Mouse (Mus musculus) 416B (cell line): ENCODE results near the gene F5.
A peak's percentile ranks its signal among the peaks of the same experiment; 100 is the strongest.

Source experiments
- DNase-seq: peaks from one replicate; pipeline ENCODE4 v3.0.0; 2011; ENCODE audit warnings: low read depth

F5 gene

DNA sequence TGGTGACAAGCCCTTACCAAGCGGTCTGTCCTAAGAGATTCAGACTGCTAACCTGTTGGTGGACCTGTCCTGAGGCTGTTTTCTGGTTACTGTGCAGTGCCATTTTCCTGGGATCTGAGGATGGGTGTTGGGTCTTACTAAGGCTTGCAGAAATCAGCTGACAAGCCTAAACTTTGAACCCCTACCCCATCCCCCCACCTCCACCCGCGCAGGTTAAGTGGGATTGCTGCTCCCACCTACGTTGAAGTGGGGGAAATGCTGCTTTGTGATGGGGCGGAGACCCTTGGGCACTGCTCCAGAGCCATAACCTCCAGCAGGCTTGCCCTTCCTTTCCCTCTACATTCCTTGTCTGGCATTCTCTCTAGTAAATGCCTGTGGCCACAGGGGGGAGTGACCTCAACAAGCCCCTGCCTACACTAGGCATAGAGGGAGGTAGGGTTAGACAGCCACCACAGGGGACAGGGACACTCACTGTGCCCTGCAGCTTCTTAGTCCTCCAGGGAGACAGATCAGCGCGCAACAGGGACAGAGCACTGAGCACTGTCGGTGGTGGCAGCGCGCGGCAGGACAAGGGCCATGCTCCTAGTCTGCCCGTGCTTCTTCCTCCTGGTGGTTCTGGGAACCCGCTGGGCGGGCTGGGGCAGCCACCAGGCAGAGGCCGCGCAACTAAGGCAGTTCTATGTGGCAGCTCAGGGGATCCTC lies at the start of gene F5:
Gene F5, plus strand, starts transcription at position 452 of the 702 bp plus-strand sequence.
- DNase-seq, result no peak

DNA sequence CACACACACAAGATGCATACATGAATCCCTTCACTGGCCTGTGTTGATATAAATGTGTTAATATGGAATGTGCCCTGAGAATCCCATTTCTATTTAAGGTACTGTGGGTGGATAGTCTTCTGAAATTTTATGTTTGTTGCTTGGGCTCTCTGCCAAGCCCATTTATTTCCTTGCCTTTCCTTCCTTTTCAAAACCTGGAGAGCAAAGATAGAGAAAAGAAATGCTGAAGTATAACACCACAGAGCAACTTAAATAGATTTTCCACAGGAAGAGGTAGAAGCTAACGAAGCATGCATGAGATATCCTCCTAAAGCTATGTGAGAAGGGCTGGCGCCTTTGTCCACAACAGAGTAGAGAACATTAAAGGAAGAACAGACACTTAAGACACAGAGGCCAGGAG lies 41.9 kb upstream of the F5 start:
- peak; percentile 95 for DNase-seq

DNA sequence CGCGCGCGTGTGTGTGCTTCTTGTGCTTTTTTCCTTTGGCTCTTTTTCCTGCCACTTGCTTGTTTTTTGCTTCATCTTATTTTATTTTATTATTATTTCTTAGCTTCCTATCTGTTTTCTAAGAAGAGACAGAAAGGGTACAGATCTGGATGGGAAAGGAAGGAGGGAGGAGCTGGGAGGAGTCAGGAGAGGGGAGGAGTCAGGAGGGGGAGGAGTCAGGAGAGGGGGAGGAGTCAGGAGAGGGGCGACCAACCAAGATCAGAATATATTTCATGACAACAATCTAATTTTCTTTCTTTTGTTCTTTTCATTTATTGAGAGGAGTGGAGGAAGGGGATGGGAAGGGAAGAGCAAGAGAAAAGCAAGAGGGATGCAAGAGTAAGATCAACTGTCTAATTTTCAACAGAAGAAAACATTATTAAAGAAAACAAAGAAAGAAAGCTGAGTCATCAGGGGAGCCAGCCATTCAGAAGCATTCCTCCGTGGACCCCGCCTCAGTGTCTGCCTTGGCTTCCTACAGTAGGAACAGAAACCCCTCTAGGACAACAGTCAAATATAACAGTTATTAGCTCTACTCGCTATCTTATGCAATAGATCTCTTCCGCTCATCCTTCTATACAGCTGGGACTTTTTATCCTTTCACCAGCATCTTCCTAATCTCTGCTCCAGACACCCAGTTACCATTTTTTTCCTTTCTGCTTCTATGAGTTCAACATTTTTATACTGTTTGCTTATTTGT lies 40.9 kb upstream of the F5 start:
- peak; percentile 53 for DNase-seq

DNA sequence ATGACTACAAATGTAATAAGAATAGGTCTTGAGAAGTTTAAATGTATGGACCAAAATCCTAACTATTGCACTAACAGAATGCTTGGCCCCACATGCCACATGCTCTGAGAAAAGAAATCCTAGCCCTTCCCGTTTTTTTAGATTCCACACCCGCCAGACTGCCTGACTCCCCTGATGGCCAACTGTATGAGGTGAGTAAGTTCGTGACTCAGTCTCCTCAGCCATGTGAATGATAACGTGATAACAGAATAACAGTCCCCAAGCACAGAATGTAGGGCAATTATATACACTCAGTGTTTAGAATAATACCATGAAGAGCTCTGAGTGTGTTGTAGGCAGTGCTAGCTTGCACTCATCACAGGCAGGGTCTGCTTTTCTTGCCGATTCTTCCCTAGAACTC lies 37.4 kb upstream of the F5 start:
- DNase-seq, result no peak

DNA sequence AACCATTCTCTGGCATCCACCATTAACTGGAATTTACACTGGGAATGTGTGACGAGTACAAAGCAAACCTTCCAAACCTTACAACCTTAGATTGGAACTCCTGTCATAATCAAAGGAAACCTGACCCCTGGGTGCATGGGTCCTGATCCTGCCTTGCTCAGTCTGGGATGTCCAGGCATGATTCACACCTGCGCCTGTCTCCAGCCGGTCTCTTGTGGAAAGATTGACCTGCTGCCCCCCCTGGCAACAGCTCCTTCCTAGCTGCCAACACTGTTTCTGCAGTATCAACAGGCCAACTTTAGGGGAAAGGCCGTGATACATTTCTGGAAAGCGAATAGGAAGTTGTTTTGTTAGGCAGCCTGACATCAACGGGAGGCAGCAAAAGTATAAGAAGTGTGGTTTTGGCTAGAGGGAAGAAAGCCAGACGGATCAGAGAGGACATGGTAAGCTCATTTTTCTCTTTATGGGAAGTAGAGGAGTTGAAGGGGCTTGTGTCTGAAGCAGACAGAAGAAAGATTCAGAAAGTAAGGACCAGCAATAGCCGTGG lies 36.6 kb upstream of the F5 start, which contains the start of gene Selp:
Gene Selp, plus strand, starts transcription at position 318 of the 547 bp plus-strand sequence.
- no peak for DNase-seq

DNA sequence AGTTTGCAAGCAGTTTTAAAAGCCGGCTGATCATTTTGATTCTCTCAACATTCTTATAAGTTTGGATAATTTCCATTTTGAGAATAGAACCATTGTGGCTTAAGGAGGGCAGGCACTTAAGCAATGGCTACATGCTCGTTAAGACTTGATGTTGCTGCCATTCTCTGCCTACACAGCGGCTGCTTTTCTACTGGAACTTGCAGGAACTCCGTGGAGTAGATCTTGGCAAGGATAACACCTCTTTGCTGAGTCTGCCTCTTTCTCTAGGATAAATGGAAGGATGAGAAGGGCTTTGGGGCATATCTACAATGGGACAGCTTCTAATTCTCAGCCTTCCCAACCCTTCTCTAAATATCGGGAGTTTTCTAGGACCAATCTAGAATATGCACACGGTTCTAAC lies 36.0 kb upstream of the F5 start:
- DNase-seq, result no peak

DNA sequence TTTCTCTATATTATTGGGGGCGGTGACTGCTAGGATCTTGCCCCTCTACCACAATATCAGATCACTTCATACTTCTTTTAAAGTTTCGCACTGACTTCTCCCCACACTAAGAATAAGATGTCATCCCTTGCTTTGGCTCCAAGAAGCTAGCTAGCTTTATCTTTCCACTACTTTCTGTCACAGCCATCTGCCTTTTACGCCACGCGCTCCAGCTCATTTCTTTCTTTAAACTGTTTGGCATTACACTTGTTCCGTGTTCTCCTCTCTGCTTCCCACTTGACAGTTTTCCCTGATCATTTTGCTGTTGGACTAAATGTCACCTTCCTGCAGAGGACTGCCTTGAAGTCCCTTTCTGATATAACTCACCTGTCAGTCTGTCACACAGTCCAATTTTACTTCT lies 33.8 kb upstream of the F5 start:
- no peak for DNase-seq

DNA sequence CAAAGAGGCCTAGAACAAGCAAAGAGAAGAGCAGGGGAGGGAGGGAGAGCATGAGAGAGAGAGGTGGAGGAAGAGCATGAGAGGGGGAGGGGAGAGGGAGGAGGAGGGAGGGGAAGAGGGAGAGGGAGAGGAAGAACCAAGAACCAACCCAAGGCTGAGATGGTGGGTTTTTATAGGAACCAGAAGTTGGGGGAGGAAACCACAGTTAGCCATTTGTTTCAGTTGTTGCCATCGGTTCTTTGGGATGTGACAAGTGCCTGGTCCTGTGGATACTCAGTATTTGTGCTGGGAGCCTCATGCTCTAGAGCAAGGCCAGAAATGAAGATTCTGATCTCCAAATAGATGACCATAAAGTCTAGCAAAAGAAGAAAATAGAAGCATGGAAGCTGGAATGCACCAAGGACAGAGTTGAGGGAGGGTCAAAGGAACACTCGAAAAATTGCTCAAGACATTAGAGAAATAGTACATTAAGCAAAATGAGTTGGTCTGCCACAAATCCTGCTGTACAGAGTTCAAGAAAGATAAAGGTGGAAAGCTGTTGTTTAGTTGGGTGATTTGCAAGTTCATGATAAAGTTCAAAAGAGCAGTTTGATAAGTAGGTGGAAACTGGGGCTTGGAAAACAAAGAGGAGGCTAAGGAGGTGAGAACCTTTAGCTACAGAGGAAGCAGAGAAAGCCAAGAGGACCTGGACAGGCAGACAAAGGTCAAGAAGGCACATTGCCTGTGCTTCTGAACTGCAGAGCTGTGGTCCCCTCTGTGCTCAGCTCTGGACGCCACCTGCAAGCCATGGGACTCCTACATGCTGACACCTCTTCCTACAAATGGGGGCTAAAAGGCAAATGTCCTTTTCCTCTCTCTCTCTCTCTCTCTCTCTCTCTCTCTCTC lies 31.5 kb upstream of the F5 start:
- peak; percentile 73 for DNase-seq

DNA sequence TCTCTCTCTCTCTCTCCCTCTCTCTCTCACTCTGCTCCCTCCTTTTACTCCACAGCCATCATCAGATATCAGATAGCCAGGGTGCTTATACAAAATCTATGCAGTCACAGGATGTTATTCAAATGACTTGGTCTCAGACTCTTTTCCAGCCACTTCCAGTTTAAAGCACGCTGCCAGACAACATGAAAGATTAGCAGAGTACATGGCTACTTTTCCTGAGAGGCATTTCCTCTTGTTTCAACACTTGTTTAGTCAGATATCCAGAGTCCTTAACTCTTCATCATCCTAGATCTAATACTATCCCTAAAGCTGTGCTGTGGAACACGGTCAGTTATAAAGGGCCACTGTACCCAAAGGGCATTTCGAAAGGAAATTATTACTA lies 30.9 kb upstream of the F5 start:
- DNase-seq, result peak; percentile 66

DNA sequence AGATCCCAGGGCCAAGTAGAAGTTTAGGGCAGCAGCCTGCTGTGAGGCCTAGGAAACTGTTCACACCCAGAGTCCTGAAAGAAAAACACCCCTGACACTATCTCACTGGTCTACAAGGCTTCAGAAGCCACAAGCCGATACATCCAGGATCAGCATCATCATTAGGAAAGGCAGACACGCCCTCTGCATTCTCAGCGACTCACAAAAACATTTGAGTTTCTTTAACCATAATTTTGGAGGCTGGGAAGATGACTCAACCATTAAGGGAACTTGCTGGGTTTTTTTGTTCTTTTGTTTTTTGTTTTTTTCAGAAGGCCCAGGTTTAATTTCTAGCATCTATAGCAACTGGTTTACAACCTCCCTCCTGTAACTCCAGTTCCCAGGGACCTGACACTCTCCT lies 27.8 kb upstream of the F5 start:
- DNase-seq, result peak; percentile 59

DNA sequence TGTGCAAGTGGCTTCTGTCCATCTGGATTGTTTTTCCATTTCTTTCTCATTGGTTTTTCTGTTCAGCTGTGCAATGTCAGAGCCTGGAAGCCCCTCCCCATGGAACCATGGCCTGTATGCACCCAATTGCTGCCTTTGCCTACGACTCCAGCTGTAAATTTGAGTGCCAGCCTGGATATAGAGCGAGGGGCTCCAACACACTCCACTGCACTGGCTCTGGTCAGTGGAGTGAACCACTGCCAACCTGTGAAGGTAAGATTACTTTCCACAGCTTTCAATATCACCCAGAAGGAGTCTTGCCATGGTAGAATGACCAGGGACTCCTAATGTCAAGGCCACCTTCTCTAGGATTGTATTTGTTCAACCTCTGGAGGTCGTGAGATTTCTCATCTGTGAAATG lies 21.6 kb upstream of the F5 start:
- DNase-seq, result no peak

DNA sequence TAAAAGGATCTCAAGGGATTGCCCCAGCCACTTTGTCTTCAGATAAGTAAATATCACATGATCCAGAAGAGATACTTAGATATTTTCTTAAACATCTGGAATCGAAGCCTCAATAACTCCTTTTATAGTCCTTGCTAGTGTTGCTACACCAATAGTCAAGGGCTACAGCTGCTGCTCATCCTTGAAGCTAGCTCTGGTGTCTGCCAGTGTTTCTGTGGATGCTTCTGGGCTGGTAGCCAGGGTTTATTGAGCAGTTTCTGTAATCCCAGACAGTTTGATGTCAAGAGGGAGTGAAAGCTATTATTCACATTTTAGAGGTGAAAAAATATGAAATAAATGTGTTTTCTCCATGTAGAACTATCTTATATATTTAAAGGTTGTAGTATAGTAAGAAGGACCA lies 19.0 kb upstream of the F5 start:
- DNase-seq, result peak; percentile 41

DNA sequence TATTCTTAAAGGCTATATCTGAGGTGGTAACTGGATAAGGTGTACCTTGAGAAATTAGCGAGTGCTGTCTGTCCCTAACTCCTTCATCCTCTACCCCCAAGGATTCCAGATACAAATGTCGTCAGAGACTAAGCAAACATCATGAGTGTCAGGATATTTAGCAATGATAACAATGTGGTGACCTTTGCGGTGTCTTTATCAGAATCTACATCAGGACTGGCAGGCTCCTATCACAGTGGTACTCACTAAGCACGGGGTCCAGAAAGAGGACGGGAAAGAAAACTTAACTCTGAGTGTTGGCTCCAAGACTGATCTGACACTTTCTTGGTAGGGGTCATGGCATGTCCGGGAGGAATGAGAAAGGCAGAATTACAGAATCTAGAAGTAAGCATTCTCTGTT lies 17.5 kb upstream of the F5 start:
- peak; percentile 94 for DNase-seq

DNA sequence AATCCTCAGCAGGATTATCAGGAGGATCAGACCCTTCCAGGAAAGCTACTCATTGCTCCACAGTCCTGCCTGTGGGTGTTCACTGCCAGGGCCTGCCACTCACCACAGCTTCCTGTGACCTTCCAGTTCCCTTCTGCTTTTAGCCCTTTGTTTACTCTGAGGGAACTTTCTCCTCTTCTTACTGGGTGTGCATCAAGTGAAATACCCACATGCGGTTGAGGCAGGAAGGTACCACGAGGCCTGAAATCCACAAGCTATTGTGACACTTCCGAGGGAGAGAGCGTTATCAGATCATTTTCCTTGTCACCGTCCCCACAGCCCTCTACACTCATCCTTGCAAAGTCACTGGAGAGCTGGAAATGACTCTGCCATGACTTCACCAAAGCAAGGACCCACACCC lies 16.3 kb upstream of the F5 start:
- DNase-seq, result peak; percentile 100

DNA sequence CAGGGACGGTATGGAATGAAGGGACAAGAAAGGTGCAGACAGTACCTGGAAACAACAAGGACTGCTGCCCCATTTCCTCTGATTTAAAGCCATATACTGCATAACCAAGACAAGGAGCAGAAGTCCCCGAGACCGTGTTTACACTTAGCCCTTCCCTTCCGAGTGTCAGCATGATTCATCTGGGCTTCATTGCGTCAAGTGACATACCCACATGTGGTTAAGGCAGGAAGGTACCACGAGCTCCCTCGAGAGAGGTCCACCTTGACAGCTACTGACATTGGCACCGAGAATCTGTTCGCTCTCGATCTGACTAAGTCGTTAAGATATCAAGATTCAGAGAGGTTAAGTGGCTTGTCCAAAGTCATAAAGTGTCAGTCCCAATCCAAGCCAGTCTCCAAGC lies 15.7 kb upstream of the F5 start:
- DNase-seq, result peak; percentile 98

DNA sequence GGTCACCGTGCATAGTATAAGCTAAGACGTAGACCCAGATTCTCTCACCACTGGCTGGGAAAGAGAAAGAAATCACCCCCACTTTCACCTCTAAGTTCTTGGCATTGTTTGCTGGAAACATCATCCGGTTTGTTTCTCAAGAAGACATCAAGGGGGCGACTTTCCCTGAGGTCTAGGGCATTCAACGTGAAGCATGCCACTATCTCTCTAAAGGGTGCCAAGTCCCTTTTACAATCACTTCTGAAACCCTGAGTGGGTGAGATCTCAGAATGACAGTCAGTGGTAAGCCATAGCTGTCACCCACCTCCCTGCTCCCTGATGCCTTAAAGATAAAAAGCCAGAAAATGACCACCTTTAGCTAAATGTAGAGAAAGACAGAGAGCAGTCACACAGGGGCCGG lies 15.0 kb upstream of the F5 start:
- no peak for DNase-seq

DNA sequence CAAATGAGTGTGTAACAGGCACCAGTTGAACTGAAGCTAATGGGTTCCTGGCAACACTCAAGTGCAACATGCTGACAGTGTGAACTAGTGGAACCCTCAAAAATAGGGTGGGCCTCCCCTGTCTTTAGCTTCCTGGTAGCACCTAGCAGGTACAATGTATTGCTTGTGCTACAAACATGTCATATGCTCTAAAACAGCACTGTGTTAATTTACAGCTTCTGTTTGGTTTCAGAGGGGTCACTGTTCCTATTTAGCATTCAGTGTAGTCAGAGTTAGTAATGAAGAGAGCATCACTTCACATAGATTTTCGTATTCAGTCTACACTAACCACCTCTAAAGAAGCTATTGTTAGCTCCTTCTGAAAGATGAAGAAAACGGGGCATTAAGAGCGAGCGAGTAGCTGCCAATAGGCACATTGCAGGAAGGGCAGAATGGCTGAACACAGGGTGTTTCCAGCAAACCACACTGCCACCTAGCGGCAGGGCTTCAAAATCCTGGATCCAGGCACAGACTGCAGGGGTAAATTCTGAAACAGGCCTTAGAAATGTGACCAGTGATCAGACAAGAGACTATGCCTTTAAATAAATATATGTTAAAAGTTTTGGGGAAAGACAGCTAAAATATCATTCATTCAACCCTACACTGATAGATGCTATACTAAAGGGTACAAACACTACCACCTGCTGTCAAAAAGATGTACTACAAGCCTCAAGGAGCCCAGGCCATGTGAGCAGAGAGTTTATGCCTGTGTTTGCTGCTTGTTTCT lies 13.1 kb upstream of the F5 start:
- peak; percentile 91 for DNase-seq

DNA sequence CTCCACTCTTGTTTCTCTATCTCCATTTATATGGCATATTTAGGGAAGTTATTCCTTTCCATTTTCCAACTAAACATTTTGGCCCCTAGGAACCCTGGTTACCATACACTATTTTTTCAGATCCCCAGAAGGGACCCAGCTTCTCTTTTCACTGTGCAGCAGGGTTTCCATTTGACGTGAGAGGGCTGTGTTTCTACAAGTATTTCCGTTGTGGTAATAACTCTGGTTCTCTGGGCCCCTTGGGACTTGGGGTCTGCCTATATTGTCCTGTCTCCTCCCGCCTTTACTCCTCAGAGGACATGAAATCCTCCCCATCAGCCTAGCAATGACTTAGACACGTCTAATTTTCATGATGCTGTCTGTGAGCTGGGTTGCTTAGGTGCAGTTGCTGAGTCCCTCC lies 12.2 kb upstream of the F5 start:
- no peak for DNase-seq

DNA sequence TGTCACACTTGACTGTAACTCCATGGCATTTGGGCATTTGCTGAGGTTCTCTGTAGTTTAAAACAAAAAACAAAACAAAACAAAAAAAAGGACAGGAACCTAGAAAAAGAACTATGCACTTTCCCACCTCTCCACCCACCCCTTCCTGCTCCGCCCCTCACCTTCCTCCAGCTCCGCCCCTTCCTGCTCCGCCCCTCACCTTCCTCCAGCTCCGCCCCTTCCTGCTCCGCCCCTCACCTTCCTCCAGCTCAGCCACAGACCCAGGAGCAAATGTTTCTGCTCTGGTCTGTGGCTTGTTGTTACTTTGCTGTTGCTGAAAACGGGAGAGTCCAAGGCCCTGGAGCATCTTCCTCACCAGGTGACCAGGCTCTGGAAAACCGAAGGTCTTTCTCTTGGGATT lies 2.6 kb upstream of the F5 start:
- peak; percentile 60 for DNase-seq

DNA sequence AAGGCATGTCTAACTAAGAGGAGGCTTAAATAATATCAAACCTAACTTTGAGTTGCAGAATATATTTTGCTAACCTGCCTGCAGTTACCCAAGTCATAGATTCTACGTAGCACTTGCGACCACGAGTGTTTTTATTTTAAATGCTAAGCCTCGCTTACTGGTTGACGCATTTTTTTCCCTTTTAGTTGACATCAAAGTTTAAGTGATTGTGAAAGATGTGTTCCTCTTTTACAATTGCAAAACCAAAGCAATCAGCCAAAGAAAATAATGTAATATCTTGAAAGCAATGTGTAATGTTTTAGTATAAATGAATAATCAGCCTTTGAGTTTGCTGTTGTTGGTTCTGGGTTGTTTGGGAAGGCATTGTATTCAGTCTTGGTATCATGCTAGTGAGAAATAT lies 1.2 kb downstream of the F5 start:
- DNase-seq, result peak; percentile 58

DNA sequence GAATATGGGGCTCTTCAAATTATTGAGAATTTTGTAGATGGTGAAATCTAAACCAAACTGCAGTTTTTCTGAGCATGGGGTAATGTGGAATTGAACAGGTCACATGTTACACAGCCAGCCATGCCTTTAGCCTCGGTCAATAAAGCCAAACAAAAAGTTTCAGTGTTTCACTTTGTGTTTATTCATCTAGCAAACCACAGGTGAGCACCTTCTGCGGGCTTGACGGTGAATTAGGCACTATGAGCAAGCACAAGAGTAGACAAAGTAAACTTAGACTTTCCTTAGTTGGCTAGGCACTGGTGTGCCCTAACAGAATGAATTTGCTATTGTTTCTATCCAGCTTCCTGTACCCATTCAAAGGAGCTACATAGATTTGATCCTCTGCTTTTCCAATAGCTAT lies 3.3 kb downstream of the F5 start:
- no peak for DNase-seq

DNA sequence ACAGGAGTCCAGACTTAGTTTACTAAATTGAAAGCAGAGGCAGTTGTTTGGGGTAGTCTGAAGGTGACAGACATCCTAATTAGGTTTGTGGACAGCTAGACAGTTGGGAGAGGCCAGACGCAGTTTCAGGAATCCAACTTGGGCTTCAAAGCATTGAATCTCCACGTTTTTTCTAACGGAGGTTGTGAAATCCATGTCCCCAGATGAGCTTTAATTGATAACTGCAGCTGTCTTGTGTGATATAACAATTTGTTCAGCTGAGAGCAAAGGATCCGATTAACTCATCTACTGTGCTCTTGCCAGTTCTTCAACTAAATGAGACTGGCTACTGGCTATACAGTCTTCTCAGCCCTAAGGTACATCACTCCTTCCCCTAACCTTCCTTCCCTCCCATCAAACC lies 6.9 kb downstream of the F5 start:
- no peak for DNase-seq
